Mouse (Mus musculus): Measurements from ENCODE around the gene Tst. TPM values are rescaled to one million over a fixed set of nuclear protein-coding genes. Genes with fewer than 3 reads are reported as not detected.

Gene Tst
- total and polyA plus RNA-seq, 2 experiments from 2014 or later, result 34.4 to 34.8 TPM

DNA sequence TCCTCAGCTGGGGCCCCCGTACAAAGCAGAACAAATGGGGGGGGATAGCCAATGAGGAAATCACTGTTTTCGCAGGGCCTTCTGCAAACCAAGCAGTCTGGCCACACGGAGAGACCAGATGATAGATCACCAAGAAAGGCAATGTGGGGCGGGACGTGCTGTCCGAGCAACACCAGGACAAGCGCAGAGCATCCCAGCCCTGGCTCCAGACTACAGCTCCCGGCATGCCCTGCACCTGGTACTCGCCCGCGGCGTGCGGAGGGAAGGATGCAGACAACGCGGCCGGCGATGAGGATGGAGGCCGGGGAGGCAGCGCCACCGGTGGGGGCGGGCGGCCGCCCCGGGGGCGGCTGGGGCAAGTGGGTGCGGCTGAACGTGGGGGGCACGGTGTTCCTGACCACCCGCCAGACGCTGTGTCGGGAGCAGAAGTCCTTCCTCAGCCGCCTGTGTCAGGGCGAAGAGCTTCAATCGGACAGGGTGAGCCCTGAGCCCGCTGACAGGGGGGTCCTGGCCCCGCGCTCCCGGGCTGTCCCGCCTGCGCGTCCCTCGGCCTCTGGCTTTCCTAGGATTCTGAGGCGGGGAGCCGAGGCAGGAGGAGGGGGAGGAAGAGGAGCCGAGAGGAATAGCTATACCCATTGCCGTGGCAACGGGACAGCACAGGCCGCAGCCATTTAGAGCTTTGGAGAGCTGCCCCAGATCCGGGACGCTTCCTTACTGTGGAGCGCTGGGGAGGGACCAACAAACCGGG is 22.9 kb upstream of the Tst start, which contains the start of gene Kctd17:
Kctd17 (plus strand) TSS at position 174 of the 748 bp plus-strand sequence.
- Histone ChIP-seq H3K4me1 (ENCODE audit: insufficient read depth, low read length) (peaks cover 10% of the 10 kb centered on the region; the same call in 1 of the 2 replicates), H3K36me3 (ENCODE audit: insufficient read depth, low read length) (peaks cover 23% of the 10 kb centered on the region), H3K4me2 (ENCODE audit: low read depth, low read length, poor library complexity, severe bottlenecking) (peak within 1 kb of the TSS; percentile 87), H3K9ac (replicated peaks; ENCODE audit: low read length, poor library complexity, severe bottlenecking) (peak within 1 kb of the TSS; percentile 94), H3K27me3 (ENCODE audit: insufficient read depth, low read length) (no peaks in the 10 kb centered on the region), H3K9me3 (ENCODE audit: low read length) (no peaks in the 10 kb centered on the region), H3K27ac (ENCODE audit: low read depth, low read length) (peak within 1 kb of the TSS; percentile 62), H3K4me3 (ENCODE audit: low read depth, low read length) (peak within 1 kb of the TSS; percentile 72)
- ATAC-seq (ENCODE audit: low FRiP score) (peak; percentile 88), DNase-seq (ENCODE audit: low spot score) (peak; percentile 82)
- WGBS, result 1% methylated on average over 52 of the region's 52 CpGs
- TF ChIP-seq CTCF (IDR thresholded peaks at IDR 0.05), result no peak

DNA sequence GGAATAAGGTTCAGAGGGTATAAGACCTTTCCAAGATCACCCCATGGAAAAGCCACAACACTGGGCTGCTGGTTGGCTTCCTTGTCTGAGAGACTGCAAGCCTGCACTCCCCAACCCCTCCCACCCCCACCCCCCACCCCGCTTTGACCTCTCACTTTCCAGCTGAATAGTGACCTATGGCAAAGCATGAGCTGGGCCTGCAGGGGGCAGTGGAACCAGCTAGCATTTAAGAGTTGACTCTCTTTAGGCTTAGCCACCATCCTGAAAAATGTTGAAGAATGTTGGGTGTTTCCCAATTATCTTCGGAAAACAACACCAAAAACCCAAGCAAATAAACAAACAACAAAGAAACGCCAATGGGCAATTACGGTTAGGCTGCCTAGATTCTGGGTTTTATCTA is 19.5 kb upstream of the Tst start:
- Histone ChIP-seq H3K36me3 (ENCODE audit: insufficient read depth, low read length) (peaks cover 1% of the 10 kb centered on the region; the same call in 1 of the 2 replicates), H3K4me3 (ENCODE audit: low read depth, low read length) (no peak overlapping the region), H3K27ac (ENCODE audit: low read depth, low read length) (no peak overlapping the region), H3K4me1 (ENCODE audit: insufficient read depth, low read length) (peaks cover 8% of the 10 kb centered on the region; the same call in 1 of the 2 replicates), H3K4me2 (ENCODE audit: low read depth, low read length, poor library complexity, severe bottlenecking) (no peak overlapping the region), H3K27me3 (ENCODE audit: insufficient read depth, low read length) (no peaks in the 10 kb centered on the region), H3K9ac (replicated peaks; ENCODE audit: low read length, poor library complexity, severe bottlenecking) (no peak overlapping the region), H3K9me3 (ENCODE audit: low read length) (no peaks in the 10 kb centered on the region)
- DNase-seq (ENCODE audit: low spot score) (no peak), ATAC-seq (ENCODE audit: low FRiP score) (no peak)
- 72% methylated on average over 4 of the region's 4 CpGs for WGBS
- peak; percentile 29 for TF ChIP-seq CTCF (IDR thresholded peaks at IDR 0.05)

DNA sequence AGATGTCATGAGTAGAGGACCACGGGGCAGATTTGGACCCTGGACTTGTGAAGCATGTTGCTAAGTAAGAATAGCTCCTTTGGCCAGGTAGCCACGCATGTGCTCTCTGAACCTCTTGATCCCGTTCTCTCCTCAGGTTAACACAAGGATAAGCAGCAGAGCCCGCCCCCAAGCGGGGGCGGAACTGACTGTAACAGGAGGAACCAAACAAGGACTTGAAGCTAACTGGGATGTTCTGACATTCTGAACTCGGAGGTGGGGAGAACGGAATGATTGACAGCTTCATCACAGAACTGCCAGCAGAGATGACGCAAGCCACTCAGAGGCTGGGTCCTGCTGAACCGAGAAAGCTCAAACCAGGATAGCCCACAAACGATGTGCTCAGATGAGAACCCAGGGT is 18.8 kb upstream of the Tst start:
- ATAC-seq (ENCODE audit: low FRiP score), result no peak
- Histone ChIP-seq H3K4me1 (ENCODE audit: insufficient read depth, low read length) (peaks cover 2% of the 10 kb centered on the region; the same call in 1 of the 2 replicates), H3K9ac (replicated peaks; ENCODE audit: low read length, poor library complexity, severe bottlenecking) (no peak overlapping the region), H3K27ac (ENCODE audit: low read depth, low read length) (no peak overlapping the region), H3K27me3 (ENCODE audit: insufficient read depth, low read length) (no peaks in the 10 kb centered on the region), H3K4me3 (ENCODE audit: low read depth, low read length) (no peak overlapping the region), H3K36me3 (ENCODE audit: insufficient read depth, low read length) (no peaks in the 10 kb centered on the region), H3K4me2 (ENCODE audit: low read depth, low read length, poor library complexity, severe bottlenecking) (no peak overlapping the region), H3K9me3 (ENCODE audit: low read length) (no peaks in the 10 kb centered on the region)
- no peak for DNase-seq (ENCODE audit: low spot score)
- 28% methylated on average over 11 of the region's 11 CpGs for WGBS
- TF ChIP-seq CTCF (IDR thresholded peaks at IDR 0.05), result no peak

DNA sequence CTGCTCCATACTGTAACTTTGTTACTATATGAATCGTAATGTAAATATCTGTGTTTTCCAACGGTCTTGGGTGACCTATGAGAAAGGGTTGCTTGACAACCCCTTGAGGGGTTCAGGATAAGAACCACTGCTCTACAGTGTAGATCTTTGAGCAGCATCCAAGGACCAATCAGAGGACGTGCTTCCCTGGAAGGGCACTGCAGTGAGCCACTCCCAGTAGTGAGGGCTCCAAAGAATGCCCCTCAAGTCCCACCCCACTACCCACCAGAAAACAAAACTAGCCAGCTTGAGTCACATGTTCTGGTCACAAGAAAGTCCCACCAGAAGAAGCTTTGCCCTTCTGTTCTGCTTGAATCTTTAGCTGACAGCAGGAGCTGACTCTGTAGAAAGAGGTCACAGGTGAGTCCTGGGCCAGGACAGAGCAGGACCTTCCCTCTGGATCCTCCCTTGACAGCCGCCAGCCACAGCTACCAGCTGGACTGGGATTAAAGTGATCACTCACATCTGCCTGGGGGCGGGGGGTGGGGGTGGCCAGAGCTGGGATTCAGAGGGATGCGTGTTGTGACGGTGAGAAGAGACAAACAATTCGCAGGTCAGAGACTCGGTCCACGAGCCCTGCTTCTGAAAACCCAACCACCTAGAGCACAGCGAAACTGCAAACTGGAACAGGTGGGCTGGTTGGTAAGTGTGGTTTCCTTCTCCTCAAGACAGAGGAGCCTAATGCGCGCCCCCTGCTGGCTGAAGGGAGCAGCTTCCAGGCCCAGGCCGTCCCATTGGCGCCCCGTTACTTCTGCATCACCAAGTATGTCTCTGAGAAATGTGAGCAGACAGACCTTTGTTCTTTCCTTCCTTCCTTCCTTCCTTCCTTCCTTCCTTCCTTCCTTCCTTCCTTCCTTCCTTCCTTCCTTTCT is 16.6 kb upstream of the Tst start:
- H3K27ac ChIP-seq (ENCODE audit: low read depth, low read length), result no peak overlapping the region
- H3K9me3 ChIP-seq (ENCODE audit: low read length), result no peaks in the 10 kb centered on the region
- 13% methylated on average over 16 of the region's 16 CpGs for WGBS
- DNase-seq (ENCODE audit: low spot score) (peak; percentile 90), ATAC-seq (ENCODE audit: low FRiP score) (0 out of 2 replicates have a peak, but pooled peaks have one; percentile 49)
- no peaks in the 10 kb centered on the region for H3K36me3 ChIP-seq (ENCODE audit: insufficient read depth, low read length)
- peak overlapping the region; percentile 20 for H3K4me2 ChIP-seq (ENCODE audit: low read depth, low read length, poor library complexity, severe bottlenecking)
- no peaks in the 10 kb centered on the region for H3K27me3 ChIP-seq (ENCODE audit: insufficient read depth, low read length)
- no peaks in the 10 kb centered on the region for H3K4me1 ChIP-seq (ENCODE audit: insufficient read depth, low read length)
- no peak overlapping the region for H3K9ac ChIP-seq (replicated peaks; ENCODE audit: low read length, poor library complexity, severe bottlenecking)
- H3K4me3 ChIP-seq (ENCODE audit: low read depth, low read length), result no peak overlapping the region
- TF ChIP-seq CTCF (IDR thresholded peaks at IDR 0.05), result peak; percentile 92

DNA sequence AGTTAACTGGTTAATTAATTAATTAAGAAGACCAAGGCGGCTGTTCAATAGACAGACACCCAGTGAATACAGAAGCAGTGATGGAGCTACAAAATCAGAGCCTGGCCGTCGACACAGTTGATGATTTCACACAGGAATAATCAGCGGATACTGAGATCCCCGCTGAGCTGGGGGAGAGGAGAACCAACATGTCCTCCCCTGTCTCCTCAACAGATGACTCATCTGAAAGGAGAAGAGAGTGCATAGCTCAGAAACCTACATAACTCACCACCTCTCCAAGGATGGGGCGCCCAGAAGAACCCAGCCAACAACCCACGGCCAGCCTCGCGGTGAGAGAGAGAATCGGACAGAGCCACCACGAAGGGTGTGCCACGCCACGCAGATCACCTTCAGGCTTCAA is 14.7 kb upstream of the Tst start:
- H3K27me3 ChIP-seq (ENCODE audit: insufficient read depth, low read length), result no peaks in the 10 kb centered on the region
- TF ChIP-seq CTCF (IDR thresholded peaks at IDR 0.05), result no peak
- H3K9ac ChIP-seq (replicated peaks; ENCODE audit: low read length, poor library complexity, severe bottlenecking), result no peak overlapping the region
- DNase-seq (ENCODE audit: low spot score) (no peak), ATAC-seq (ENCODE audit: low FRiP score) (no peak)
- no peak overlapping the region for H3K4me3 ChIP-seq (ENCODE audit: low read depth, low read length)
- H3K4me1 ChIP-seq (ENCODE audit: insufficient read depth, low read length), result no peaks in the 10 kb centered on the region
- no peaks in the 10 kb centered on the region for H3K9me3 ChIP-seq (ENCODE audit: low read length)
- WGBS, result 90% methylated on average over 13 of the region's 13 CpGs
- H3K36me3 ChIP-seq (ENCODE audit: insufficient read depth, low read length), result no peaks in the 10 kb centered on the region
- no peak overlapping the region for H3K27ac ChIP-seq (ENCODE audit: low read depth, low read length)
- H3K4me2 ChIP-seq (ENCODE audit: low read depth, low read length, poor library complexity, severe bottlenecking), result no peak overlapping the region

All from midbrain, postnatal 0 days (tissue).